Mouse (Mus musculus) CD4-positive, CD25-positive, alpha-beta regulatory T cell, adult 9 weeks (primary cell): ENCODE data around the gene A030014E15Rik. TPM values are rescaled to one million over a fixed set of nuclear protein-coding genes. Genes with fewer than 3 reads are reported as not detected.

Source experiments
- polyA plus RNA-seq: library from polyadenylated mRNA; unstranded; fragments of 100-300 nt; shearing (Covaris generic); gene quantifications from one replicate; pipeline ENCODE4 v1.2.1, GENCODE M21; 2017

A030014E15Rik gene
- polyA plus RNA-seq, result not detected

DNA sequence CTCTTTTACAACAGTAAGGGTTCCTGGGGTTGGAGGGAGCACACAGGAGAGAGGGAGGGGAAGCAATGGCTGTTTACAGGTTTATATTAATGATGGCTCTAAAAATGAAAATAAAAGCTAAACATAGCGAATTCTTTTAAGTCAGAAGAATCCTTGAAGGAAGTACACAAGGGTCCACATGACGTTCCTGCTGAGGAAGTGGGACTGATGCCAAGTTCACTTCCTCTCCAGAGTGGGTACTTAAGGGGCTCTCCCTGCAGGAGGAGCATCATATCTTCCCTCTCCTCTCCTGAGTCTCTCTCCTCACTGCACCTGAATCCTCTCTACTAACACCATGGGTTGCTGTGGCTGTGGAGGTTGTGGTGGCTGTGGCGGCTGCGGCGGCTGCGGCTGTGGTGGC is at the start of gene A030014E15Rik:
A030014E15Rik (plus strand) TSS at position 268 of the 400 bp plus-strand sequence.

GRCm38 (mm10) chr1:82913025-82913424 is 11.7 kb upstream of the A030014E15Rik start, which contains the start of gene A030005L19Rik:
TSS of gene A030005L19Rik (plus strand) at chr1:82913325.

DNA sequence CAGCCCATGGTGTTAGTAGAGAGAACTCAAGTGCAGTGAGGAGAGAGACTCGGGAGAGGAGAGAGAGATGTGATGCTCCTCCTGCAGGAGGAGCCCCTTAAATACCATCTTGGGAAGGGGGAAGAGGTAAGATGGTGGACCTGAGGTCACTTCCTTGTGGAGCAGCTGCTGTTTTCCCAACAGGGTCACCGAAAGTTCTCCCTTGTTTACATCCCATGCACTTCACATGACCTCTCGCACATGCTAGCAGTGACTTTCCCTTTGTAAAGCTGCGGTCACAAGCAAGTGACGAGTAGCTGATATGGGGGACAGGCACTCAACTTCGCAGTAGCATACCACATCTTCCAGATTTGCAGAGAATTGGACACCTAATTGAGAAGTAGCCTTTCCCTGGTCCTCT is 6.6 kb downstream of the A030014E15Rik start, which contains the start of gene Gm6217:
Gm6217 (minus strand) TSS at position 74 of the 400 bp plus-strand sequence.

DNA sequence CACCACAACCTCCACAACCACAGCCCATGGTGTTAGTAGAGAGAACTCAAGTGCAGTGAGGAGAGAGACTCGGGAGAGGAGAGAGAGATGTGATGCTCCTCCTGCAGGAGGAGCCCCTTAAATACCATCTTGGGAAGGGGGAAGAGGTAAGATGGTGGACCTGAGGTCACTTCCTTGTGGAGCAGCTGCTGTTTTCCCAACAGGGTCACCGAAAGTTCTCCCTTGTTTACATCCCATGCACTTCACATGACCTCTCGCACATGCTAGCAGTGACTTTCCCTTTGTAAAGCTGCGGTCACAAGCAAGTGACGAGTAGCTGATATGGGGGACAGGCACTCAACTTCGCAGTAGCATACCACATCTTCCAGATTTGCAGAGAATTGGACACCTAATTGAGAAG is 18.6 kb downstream of the A030014E15Rik start, which contains the start of gene A030003K21Rik:
A030003K21Rik (minus strand) TSS at position 94 of the 400 bp plus-strand sequence.

DNA sequence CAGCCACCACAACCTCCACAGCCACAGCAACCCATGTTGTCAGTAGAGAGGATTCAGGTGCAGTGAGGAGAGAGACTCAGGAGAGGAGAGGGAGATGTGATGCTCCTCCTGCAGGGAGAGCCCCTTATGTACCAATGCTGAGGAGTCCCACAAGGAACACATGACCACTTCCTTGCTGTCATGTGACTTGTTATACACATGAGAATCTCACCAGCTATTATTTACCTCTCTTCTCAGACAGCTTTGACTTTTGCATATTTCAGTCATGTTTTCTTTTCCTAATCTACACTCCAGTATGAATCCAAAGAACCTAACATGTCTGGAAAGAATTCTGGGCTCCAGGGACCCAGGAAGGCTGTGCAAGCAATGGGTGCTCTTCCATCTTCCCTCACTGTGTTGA is 31.2 kb downstream of the A030014E15Rik start, which contains the start of gene Gm7544:
Gm7544 (minus strand) TSS at position 101 of the 400 bp plus-strand sequence.

GRCm38 (mm10) chr1:82959870-82960385 is 35.2 kb downstream of the A030014E15Rik start, which contains the start of gene Gm47955:
TSS of gene Gm47955 (plus strand) at chr1:82960286.

Other genes starting within 250 kb of the A030014E15Rik start
- 59.6 TPM for gene Mff, start 200.0 kb upstream of the A030014E15Rik start, polyA plus RNA-seq
- 0.61 TPM for gene Tm4sf20, start 156.5 kb upstream of the A030014E15Rik start, polyA plus RNA-seq
- gene Gm47791, start 153.7 kb upstream of the A030014E15Rik start, polyA plus RNA-seq, result not detected
- 17.9 TPM for gene Agfg1, start 85.4 kb upstream of the A030014E15Rik start, polyA plus RNA-seq
- 0.58 TPM for gene A030005L19Rik, start 11.6 kb upstream of the A030014E15Rik start, polyA plus RNA-seq
- gene Gm6217, start 6.5 kb downstream of the A030014E15Rik start, polyA plus RNA-seq, result not detected
- not detected for gene A030003K21Rik, start 18.5 kb downstream of the A030014E15Rik start, polyA plus RNA-seq
- gene Gm7544, start 31.1 kb downstream of the A030014E15Rik start, polyA plus RNA-seq, result not detected
- gene Gm47955, start 35.4 kb downstream of the A030014E15Rik start, polyA plus RNA-seq, result not detected
- gene Gm47959, start 75.6 kb downstream of the A030014E15Rik start, polyA plus RNA-seq, result not detected
- not detected for gene Slc19a3, start 113.5 kb downstream of the A030014E15Rik start, polyA plus RNA-seq
- gene Krtap28-10, start 117.6 kb downstream of the A030014E15Rik start, polyA plus RNA-seq, result not detected
- not detected for gene Gm47969, start 120.0 kb downstream of the A030014E15Rik start, polyA plus RNA-seq
- gene A030005K14Rik, start 134.5 kb downstream of the A030014E15Rik start, polyA plus RNA-seq, result not detected
- not detected for gene Krtap28-13, start 136.0 kb downstream of the A030014E15Rik start, polyA plus RNA-seq
- gene Ccl20, start 191.8 kb downstream of the A030014E15Rik start, polyA plus RNA-seq, result 1.8 TPM
- 0.33 TPM for gene Daw1, start 234.8 kb downstream of the A030014E15Rik start, polyA plus RNA-seq